Mouse (Mus musculus) heart, adult 18-20 months (tissue): ENCODE data around the gene Zfp62. TPM values are rescaled to one million over a fixed set of nuclear protein-coding genes. Genes with fewer than 3 reads are reported as not detected.
A peak's percentile ranks its signal among the peaks of the same experiment; 100 is the strongest.
"Not testable (repeated sequence)": the region's sequence is repeated elsewhere in the genome, so short reads cannot be mapped to it uniquely, and the experiment has no call there.

ENCODE experiments used
- DNase-seq, 2 experiments: peaks; one replicate each; pipeline ENCODE4 v3.0.0; 2021 to 2022; ENCODE audit warnings: mixed read lengths in 1 of 2
- long read RNA-seq, 2 experiments: library from polyadenylated mRNA; stranded (forward); transcript quantifications; one replicate each; pipeline ENCODE4 v2.0.0; 2021
- total RNA-seq, 2 experiments: library from RNA; stranded (reverse); gene quantifications; 2 replicates each; pipeline ENCODE4 v1.2.3; 2021

Gene Zfp62
- 10 to 100 TPM; 27.6 to 32.6 TPM for total RNA-seq
- long read RNA-seq, experiment 1, full-length matches to known transcripts = 5 of 12 reads
- long read RNA-seq, experiment 1, partial matches to known transcripts = 0 of 12 reads
- long read RNA-seq, experiment 1, other reads (novel, unspliced or antisense) = 7 of 12 reads
- long read RNA-seq, experiment 2, partial matches to known transcripts = 0 of 6 reads
- long read RNA-seq, experiment 2, other reads (novel, unspliced or antisense) = 5 of 6 reads

- DNase-seq = peak; percentile 96 to 97
These were observed at the start of gene Zfp62 for GRCm38 (mm10) chr11:49203129-49203768. Gene Zfp62 (plus strand): TSS chr11:49203292.

- peak in 1 of 2 experiments; percentile 12 for DNase-seq
These were observed 49.0 kb upstream of the Zfp62 start, which contains the start of gene Olfr1394 for GRCm38 (mm10) chr11:49154077-49154476. Gene Olfr1394 (plus strand): TSS chr11:49154377.

GRCm38 (mm10) chr11:49156821-49157814 lies 46.0 kb upstream of the Zfp62 start:
- no peak for DNase-seq

- DNase-seq = no peak
These were observed 34.1 kb upstream of the Zfp62 start for GRCm38 (mm10) chr11:49168839-49169611.

- DNase-seq = no peak
These were observed 32.5 kb upstream of the Zfp62 start for GRCm38 (mm10) chr11:49170576-49170975.

- no peak for DNase-seq
These were observed 27.7 kb upstream of the Zfp62 start for GRCm38 (mm10) chr11:49175345-49175744.

- not testable (repeated sequence) for DNase-seq
These were observed 26.9 kb upstream of the Zfp62 start for GRCm38 (mm10) chr11:49176047-49176779.

GRCm38 (mm10) chr11:49183172-49183571 lies 19.9 kb upstream of the Zfp62 start:
- DNase-seq = peak in 1 of 2 experiments; percentile 19

- no peak for DNase-seq
These were observed 16.6 kb upstream of the Zfp62 start for GRCm38 (mm10) chr11:49186452-49186851.

- peak in 1 of 2 experiments; percentile 24 for DNase-seq
These were observed 16.1 kb upstream of the Zfp62 start, which contains the start of gene Btnl9 for GRCm38 (mm10) chr11:49186955-49187488. Gene Btnl9 (minus strand): TSS chr11:49187159.

- DNase-seq = no peak
These were observed 15.4 kb upstream of the Zfp62 start for GRCm38 (mm10) chr11:49187701-49188100.

GRCm38 (mm10) chr11:49189737-49190136 lies 13.4 kb upstream of the Zfp62 start:
- DNase-seq = peak; percentile 60 to 89

GRCm38 (mm10) chr11:49191083-49191482 lies 12.0 kb upstream of the Zfp62 start:
- DNase-seq = no peak

GRCm38 (mm10) chr11:49194771-49195170 lies 8.3 kb upstream of the Zfp62 start:
- not testable (repeated sequence) for DNase-seq

- DNase-seq = peak in 1 of 2 experiments; percentile 24
These were observed 7.2 kb upstream of the Zfp62 start for GRCm38 (mm10) chr11:49195819-49196322.

GRCm38 (mm10) chr11:49200666-49201065 lies 2.4 kb upstream of the Zfp62 start:
- no peak for DNase-seq

GRCm38 (mm10) chr11:49201142-49201541 lies 1.9 kb upstream of the Zfp62 start:
- no peak for DNase-seq

- DNase-seq = no peak
These were observed 1.0 kb upstream of the Zfp62 start for GRCm38 (mm10) chr11:49202071-49202470.

GRCm38 (mm10) chr11:49202523-49203061 lies 500 bp upstream of the Zfp62 start:
- DNase-seq = no peak
